Mouse (Mus musculus): ENCODE measurements around the gene Btrc. TPM values are rescaled to one million over a fixed set of nuclear protein-coding genes. Genes with fewer than 3 reads are reported as not detected.
A peak's percentile ranks its signal among the peaks of the same experiment; 100 is the strongest.

Btrc gene
- polyA plus RNA-seq, 1 experiment from 2014 or later: 65.1 TPM

GRCm38 (mm10) chr19:45479548-45479947 is 116.0 kb downstream of the Btrc start:
- no peak for ATAC-seq
- Histone ChIP-seq H3K4me1 (replicated peaks; ENCODE audit: control insufficient read depth, insufficient read depth, low read length) (peaks cover 23% of the 10 kb centered on the region), H3K27ac (ENCODE audit: low read length) (no peak overlapping the region), H3K4me3 (replicated peaks; ENCODE audit: low read length) (no peak overlapping the region), H3K36me3 (ENCODE audit: control insufficient read depth, insufficient read depth) (no peaks in the 10 kb centered on the region), H3K4me2 (ENCODE audit: low read length) (no peak overlapping the region), H3K9ac (replicated peaks; ENCODE audit: low read depth, low read length) (no peak overlapping the region), H3K9me3 (ENCODE audit: control insufficient read depth, low read length) (no peaks in the 10 kb centered on the region), H3K27me3 (replicated peaks; ENCODE audit: control insufficient read depth, insufficient read depth, low read length) (no peaks in the 10 kb centered on the region)
- WGBS: 93% methylated on average over 6 of the region's 6 CpGs

- Histone ChIP-seq H3K27ac (ENCODE audit: low read length) (no peak overlapping the region), H3K4me3 (replicated peaks; ENCODE audit: low read length) (no peak overlapping the region), H3K4me1 (replicated peaks; ENCODE audit: control insufficient read depth, insufficient read depth, low read length) (peaks cover 19% of the 10 kb centered on the region), H3K9ac (replicated peaks; ENCODE audit: low read depth, low read length) (no peak overlapping the region), H3K27me3 (replicated peaks; ENCODE audit: control insufficient read depth, insufficient read depth, low read length) (no peaks in the 10 kb centered on the region), H3K36me3 (ENCODE audit: control insufficient read depth, insufficient read depth) (no peaks in the 10 kb centered on the region), H3K4me2 (ENCODE audit: low read length) (no peak overlapping the region), H3K9me3 (ENCODE audit: control insufficient read depth, low read length) (no peaks in the 10 kb centered on the region)
- no peak for ATAC-seq
- WGBS: 72% methylated on average over 2 of the region's 2 CpGs
Measured at GRCm38 (mm10) chr19:45480490-45480889, 117.0 kb downstream of the Btrc start.

GRCm38 (mm10) chr19:45480951-45481350 is 117.4 kb downstream of the Btrc start:
- no peak overlapping the region for H3K4me3 ChIP-seq (replicated peaks; ENCODE audit: low read length)

GRCm38 (mm10) chr19:45483470-45483869 is 119.9 kb downstream of the Btrc start:
- H3K27ac ChIP-seq (ENCODE audit: low read length): no peak overlapping the region
- no peaks in the 10 kb centered on the region for H3K27me3 ChIP-seq (replicated peaks; ENCODE audit: control insufficient read depth, insufficient read depth, low read length)
- H3K36me3 ChIP-seq (ENCODE audit: control insufficient read depth, insufficient read depth): no peaks in the 10 kb centered on the region
- ATAC-seq: no peak
- WGBS: 79% methylated on average over 2 of the region's 2 CpGs
- no peaks in the 10 kb centered on the region for H3K9me3 ChIP-seq (ENCODE audit: control insufficient read depth, low read length)
- no peak overlapping the region for H3K9ac ChIP-seq (replicated peaks; ENCODE audit: low read depth, low read length)
- no peaks in the 10 kb centered on the region for H3K4me1 ChIP-seq (replicated peaks; ENCODE audit: control insufficient read depth, insufficient read depth, low read length)
- H3K4me3 ChIP-seq (replicated peaks; ENCODE audit: low read length): no peak overlapping the region
- H3K4me2 ChIP-seq (ENCODE audit: low read length): no peak overlapping the region

More at GRCm38 (mm10) chr19:45480951-45481350, 117.4 kb downstream of the Btrc start:
- peaks cover 15% of the 10 kb centered on the region for H3K4me1 ChIP-seq (replicated peaks; ENCODE audit: control insufficient read depth, insufficient read depth, low read length)
- no peaks in the 10 kb centered on the region for H3K9me3 ChIP-seq (ENCODE audit: control insufficient read depth, low read length)
- no peak overlapping the region for H3K27ac ChIP-seq (ENCODE audit: low read length)
- no peaks in the 10 kb centered on the region for H3K36me3 ChIP-seq (ENCODE audit: control insufficient read depth, insufficient read depth)
- no peak for ATAC-seq
- H3K9ac ChIP-seq (replicated peaks; ENCODE audit: low read depth, low read length): no peak overlapping the region
- H3K27me3 ChIP-seq (replicated peaks; ENCODE audit: control insufficient read depth, insufficient read depth, low read length): no peaks in the 10 kb centered on the region
- no peak overlapping the region for H3K4me2 ChIP-seq (ENCODE audit: low read length)
- 74% methylated on average over 4 of the region's 4 CpGs for WGBS

- 87% methylated on average over 6 of the region's 6 CpGs for WGBS
Measured at GRCm38 (mm10) chr19:45486206-45486991, 122.9 kb downstream of the Btrc start.

GRCm38 (mm10) chr19:45486992-45487387 is 123.5 kb downstream of the Btrc start:
- no peak overlapping the region for H3K27ac ChIP-seq (ENCODE audit: low read length)
- WGBS: 89% methylated on average over 3 of the region's 3 CpGs
- no peaks in the 10 kb centered on the region for H3K4me1 ChIP-seq (replicated peaks; ENCODE audit: control insufficient read depth, insufficient read depth, low read length)
- ATAC-seq: no peak
- no peaks in the 10 kb centered on the region for H3K36me3 ChIP-seq (ENCODE audit: control insufficient read depth, insufficient read depth)
- no peak overlapping the region for H3K4me2 ChIP-seq (ENCODE audit: low read length)
- H3K9me3 ChIP-seq (ENCODE audit: control insufficient read depth, low read length): no peaks in the 10 kb centered on the region
- H3K27me3 ChIP-seq (replicated peaks; ENCODE audit: control insufficient read depth, insufficient read depth, low read length): no peaks in the 10 kb centered on the region
- no peak overlapping the region for H3K9ac ChIP-seq (replicated peaks; ENCODE audit: low read depth, low read length)
- H3K4me3 ChIP-seq (replicated peaks; ENCODE audit: low read length): no peak overlapping the region

More at GRCm38 (mm10) chr19:45486206-45486991, 122.9 kb downstream of the Btrc start:
- H3K9me3 ChIP-seq (ENCODE audit: control insufficient read depth, low read length): no peaks in the 10 kb centered on the region
- no peaks in the 10 kb centered on the region for H3K27me3 ChIP-seq (replicated peaks; ENCODE audit: control insufficient read depth, insufficient read depth, low read length)
- H3K36me3 ChIP-seq (ENCODE audit: control insufficient read depth, insufficient read depth): no peaks in the 10 kb centered on the region
- H3K4me3 ChIP-seq (replicated peaks; ENCODE audit: low read length): no peak overlapping the region
- ATAC-seq: no peak
- no peaks in the 10 kb centered on the region for H3K4me1 ChIP-seq (replicated peaks; ENCODE audit: control insufficient read depth, insufficient read depth, low read length)
- H3K4me2 ChIP-seq (ENCODE audit: low read length): no peak overlapping the region
- no peak overlapping the region; the same call in 1 of the 2 replicates for H3K27ac ChIP-seq (ENCODE audit: low read length)
- no peak overlapping the region for H3K9ac ChIP-seq (replicated peaks; ENCODE audit: low read depth, low read length)

- no peaks in the 10 kb centered on the region for H3K27me3 ChIP-seq (replicated peaks; ENCODE audit: control insufficient read depth, insufficient read depth, low read length)
- H3K9me3 ChIP-seq (ENCODE audit: control insufficient read depth, low read length): no peaks in the 10 kb centered on the region
- no peak overlapping the region for H3K4me3 ChIP-seq (replicated peaks; ENCODE audit: low read length)
- no peaks in the 10 kb centered on the region for H3K36me3 ChIP-seq (ENCODE audit: control insufficient read depth, insufficient read depth)
- H3K27ac ChIP-seq (ENCODE audit: low read length): no peak overlapping the region
- no peak overlapping the region for H3K4me2 ChIP-seq (ENCODE audit: low read length)
- no peak for ATAC-seq
- no peak overlapping the region for H3K9ac ChIP-seq (replicated peaks; ENCODE audit: low read depth, low read length)
- 76% methylated on average over 6 of the region's 6 CpGs for WGBS
- H3K4me1 ChIP-seq (replicated peaks; ENCODE audit: control insufficient read depth, insufficient read depth, low read length): peaks cover 20% of the 10 kb centered on the region
Measured at GRCm38 (mm10) chr19:45489961-45490360, 126.4 kb downstream of the Btrc start.

GRCm38 (mm10) chr19:45491246-45491645 is 127.7 kb downstream of the Btrc start:
- 80% methylated on average over 7 of the region's 7 CpGs for WGBS
- H3K4me2 ChIP-seq (ENCODE audit: low read length): no peak overlapping the region
- no peak overlapping the region for H3K4me3 ChIP-seq (replicated peaks; ENCODE audit: low read length)
- peaks cover 20% of the 10 kb centered on the region for H3K4me1 ChIP-seq (replicated peaks; ENCODE audit: control insufficient read depth, insufficient read depth, low read length)
- H3K27me3 ChIP-seq (replicated peaks; ENCODE audit: control insufficient read depth, insufficient read depth, low read length): no peaks in the 10 kb centered on the region
- H3K9ac ChIP-seq (replicated peaks; ENCODE audit: low read depth, low read length): no peak overlapping the region
- H3K9me3 ChIP-seq (ENCODE audit: control insufficient read depth, low read length): no peaks in the 10 kb centered on the region
- H3K27ac ChIP-seq (ENCODE audit: low read length): no peak overlapping the region
- H3K36me3 ChIP-seq (ENCODE audit: control insufficient read depth, insufficient read depth): no peaks in the 10 kb centered on the region
- ATAC-seq: no peak

- Histone ChIP-seq H3K9me3 (ENCODE audit: control insufficient read depth, low read length) (no peaks in the 10 kb centered on the region), H3K4me3 (replicated peaks; ENCODE audit: low read length) (no peak overlapping the region), H3K4me2 (ENCODE audit: low read length) (no peak overlapping the region), H3K9ac (replicated peaks; ENCODE audit: low read depth, low read length) (no peak overlapping the region), H3K27me3 (replicated peaks; ENCODE audit: control insufficient read depth, insufficient read depth, low read length) (no peaks in the 10 kb centered on the region), H3K36me3 (ENCODE audit: control insufficient read depth, insufficient read depth) (no peaks in the 10 kb centered on the region), H3K4me1 (replicated peaks; ENCODE audit: control insufficient read depth, insufficient read depth, low read length) (peaks cover 20% of the 10 kb centered on the region), H3K27ac (ENCODE audit: low read length) (0 out of 2 replicates have a peak overlapping the region, but pooled peaks have one; percentile 35)
- ATAC-seq: no peak
- WGBS: 14% methylated on average over 10 of the region's 10 CpGs
Measured at GRCm38 (mm10) chr19:45494121-45494775, 130.7 kb downstream of the Btrc start.
